ENCODE assay signal across 25 mouse cellular contexts in genomic region chr19:8448321-8448720, GRCm38 (mm10). TPM values are rescaled to one million over a fixed set of nuclear protein-coding genes. Genes with fewer than 3 reads are reported as not detected.
A peak's percentile ranks its signal among the peaks of the same experiment; 100 is the strongest.
DNase-seq lines count a peak whose midpoint lies in the region; ATAC-seq lines count a peak whose summit lies in the region.
"Had no signal": no experiment of that assay in that cellular context is flagged by ENCODE, and none has a peak within 500 bp of the region (broad histone marks: within the 10 kb centered on the region; RNA-seq: fewer than 3 reads in every experiment).

No protein-coding gene starts in this region.

- 80% methylated on average over 2 of the region's 2 CpGs for WGBS in kidney, embryonic 14.5 days

- DNase-seq in kidney, adult 18-20 months = peak; percentile 18
- DNase-seq in kidney, postnatal 4 days = no peak
- DNase-seq in kidney, adult 8-10 months = peak; percentile 27 to 47
- no peak for DNase-seq in kidney, postnatal 10 days
- peak; percentile 28 to 29 for DNase-seq in kidney, postnatal 36 days
- DNase-seq: adrenal gland, adult 2 months; adrenal gland, postnatal 10 days; adrenal gland, postnatal 25 days; cerebellum, adult 11 months; cerebellum, adult 18-20 months; cerebellum, adult 8-10 months; cerebellum, adult 9-11 months; cerebellum, postnatal 14 days; cerebellum, postnatal 36 days; embryo, embryonic 11 days had no signal

- no peak overlapping the region for H3K4me2 ChIP-seq in kidney, embryonic 14.5 days (replicated peaks; ENCODE audit: low read depth, low read length)
- H3K4me2 ChIP-seq: embryonic facial prominence, embryonic 13.5 days; embryonic facial prominence, embryonic 15.5 days; forebrain, embryonic 12.5 days had no signal

- no peak for ATAC-seq in kidney, embryonic 14.5 days (ENCODE audit: low FRiP score, low TSS enrichment)
- ATAC-seq: forebrain, embryonic 14.5 days had no signal

- H3K4me1 ChIP-seq in kidney, embryonic 14.5 days (ENCODE audit: control insufficient read depth, insufficient read depth, low read length) = no peaks in the 10 kb centered on the region
- H3K4me1 ChIP-seq: embryonic facial prominence, embryonic 13.5 days; embryonic facial prominence, embryonic 15.5 days; forebrain, embryonic 10.5 days; forebrain, embryonic 12.5 days had no signal

- no peak overlapping the region for H3K9ac ChIP-seq in kidney, embryonic 14.5 days (ENCODE audit: low read depth, low read length)
- H3K9ac ChIP-seq: embryonic facial prominence, embryonic 13.5 days; embryonic facial prominence, embryonic 15.5 days; forebrain, embryonic 12.5 days had no signal

- H3K27ac ChIP-seq in kidney, embryonic 14.5 days (ENCODE audit: low read depth, low read length) = no peak overlapping the region
- H3K27ac ChIP-seq: embryonic facial prominence, embryonic 13.5 days; embryonic facial prominence, embryonic 15.5 days; forebrain, embryonic 10.5 days; forebrain, embryonic 12.5 days had no signal

- H3K27me3 ChIP-seq in kidney, embryonic 14.5 days (ENCODE audit: control insufficient read depth, insufficient read depth, low read length) = no peaks in the 10 kb centered on the region
- H3K27me3 ChIP-seq: embryonic facial prominence, embryonic 13.5 days; embryonic facial prominence, embryonic 15.5 days; forebrain, embryonic 12.5 days had no signal

- H3K36me3 ChIP-seq in kidney, embryonic 14.5 days (ENCODE audit: control insufficient read depth, insufficient read depth, low read length) = no peaks in the 10 kb centered on the region
- H3K36me3 ChIP-seq: embryonic facial prominence, embryonic 13.5 days; embryonic facial prominence, embryonic 15.5 days; forebrain, embryonic 10.5 days; forebrain, embryonic 12.5 days had no signal

- no peaks in the 10 kb centered on the region for H3K9me3 ChIP-seq in kidney, embryonic 14.5 days (ENCODE audit: control insufficient read depth, low read length)
- H3K9me3 ChIP-seq: embryonic facial prominence, embryonic 13.5 days; embryonic facial prominence, embryonic 15.5 days had no signal

- no peak overlapping the region for H3K4me3 ChIP-seq in kidney, embryonic 14.5 days (ENCODE audit: low read length)
- H3K4me3 ChIP-seq: embryonic facial prominence, embryonic 13.5 days; embryonic facial prominence, embryonic 15.5 days; erythroblast, embryonic 14.5 days; forebrain, embryonic 10.5 days; forebrain, embryonic 12.5 days had no signal

RNA-seq across cellular contexts. Expression of gene Slc22a30, which starts 43.4 kb away (rescaled TPM):
- 0.30 TPM in 1 of 2 replicates, not detected in the other for polyA plus RNA-seq in kidney, embryonic 14.5 days (2014; fragmentation: Nextera tagmentation; extraction: Ambion mirVana)
- polyA plus RNA-seq: brain, embryonic 14.5 days; C2C12; embryonic facial prominence, embryonic 11.5 days; embryonic facial prominence, embryonic 13.5 days; embryonic facial prominence, embryonic 15.5 days; erythroblast, embryonic 14.5 days; forebrain, embryonic 10.5 days; forebrain, embryonic 12.5 days; forebrain, embryonic 14.5 days had no signal

Comparison
In these comparisons a context has a peak if more than half of its experiments do, and no peak if none do; other contexts are left out.
1. DNase-seq: peak in kidney, adult 18-20 months (single experiment), kidney, adult 8-10 months (2 of 2) and kidney, postnatal 36 days (2 of 2); none in kidney, postnatal 4 days (0 of 2) and kidney, postnatal 10 days (single experiment).